Mouse (Mus musculus): ENCODE measurements around the gene Cyp2c66.
"Not testable (repeated sequence)": the region's sequence is repeated elsewhere in the genome, so short reads cannot be mapped to it uniquely, and the experiment has no call there.

The Cyp2c66 gene

GRCm38 (mm10) chr19:39113644-39114043, at the start of gene Cyp2c66:
Cyp2c66 (plus strand) TSS chr19:39113898.
- no peak for DNase-seq (ENCODE audit: low spot score in 2 of 2)

GRCm38 (mm10) chr19:39098779-39099178, 14.9 kb upstream of the Cyp2c66 start:
- not testable (repeated sequence) for DNase-seq (ENCODE audit: low spot score in 2 of 2)

- DNase-seq (ENCODE audit: low spot score in 2 of 2) = not testable (repeated sequence)
Observed at GRCm38 (mm10) chr19:39156836-39157235, 43.1 kb downstream of the Cyp2c66 start.

Data from heart, adult 9 months (tissue).